Mouse (Mus musculus): ENCODE measurements around the gene Cdsn.

Cdsn gene

GRCm38 (mm10) chr17:35537421-35537820 lies 14.5 kb upstream of the Cdsn start:
- no peak for DNase-seq

- no peak for DNase-seq
Observed at GRCm38 (mm10) chr17:35538476-35538875, 13.5 kb upstream of the Cdsn start.

GRCm38 (mm10) chr17:35539540-35539939 lies 12.4 kb upstream of the Cdsn start:
- DNase-seq, result no peak

GRCm38 (mm10) chr17:35542761-35543411 lies 9.0 kb upstream of the Cdsn start:
- DNase-seq, result no peak

DNA sequence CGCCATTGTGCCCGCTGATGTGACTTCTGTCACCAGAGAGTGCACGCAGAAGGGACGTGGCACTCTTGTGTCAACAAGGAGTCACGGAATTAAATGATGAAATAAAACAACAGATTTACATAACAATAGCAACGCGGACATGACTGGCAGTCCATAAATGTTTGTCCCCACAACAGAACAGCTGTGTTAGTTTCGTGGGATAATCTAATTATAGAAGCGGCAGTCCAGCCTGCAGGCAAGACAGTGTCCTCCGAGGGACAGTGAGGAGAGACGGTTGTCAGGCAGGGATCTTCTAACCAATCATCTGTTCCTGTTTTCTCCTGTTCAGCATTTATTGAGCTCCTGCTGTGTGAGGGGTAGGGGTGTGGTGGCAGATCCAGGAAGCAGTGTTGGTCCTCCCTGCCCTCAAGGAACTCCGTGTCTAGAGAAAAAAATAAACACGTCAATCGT lies 8.5 kb upstream of the Cdsn start:
- no peak for DNase-seq

GRCm38 (mm10) chr17:35544001-35544400 lies 7.9 kb upstream of the Cdsn start:
- DNase-seq, result no peak

- DNase-seq, result peak; percentile 81 to 85
Observed at GRCm38 (mm10) chr17:35544680-35545079, 7.2 kb upstream of the Cdsn start.

- peak in 1 of 2 experiments; percentile 33 for DNase-seq
Observed at GRCm38 (mm10) chr17:35547465-35547864, 4.5 kb upstream of the Cdsn start.

DNA sequence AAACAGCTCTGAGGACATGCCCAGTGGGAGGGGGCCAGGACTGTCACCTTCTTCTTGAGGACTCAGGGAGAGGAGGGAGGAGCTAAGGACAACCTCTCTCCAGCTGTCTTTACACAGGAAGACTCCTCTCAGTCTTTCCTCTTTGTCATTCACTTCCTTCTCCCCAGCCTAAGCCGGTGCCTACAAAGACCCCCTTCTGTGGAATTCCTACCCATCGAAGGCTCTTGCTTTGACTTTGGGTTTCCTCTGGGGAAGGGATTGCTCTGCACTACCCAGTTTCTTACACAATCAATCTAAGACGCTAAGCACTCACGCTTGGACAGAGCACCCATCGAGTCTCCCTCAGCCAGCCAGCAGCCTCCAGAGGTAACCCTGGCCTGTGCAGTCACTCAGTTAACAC lies 3.3 kb upstream of the Cdsn start:
- DNase-seq, result no peak

- DNase-seq, result peak; percentile 94 to 95
Observed at GRCm38 (mm10) chr17:35549437-35550142, 2.3 kb upstream of the Cdsn start.

DNA sequence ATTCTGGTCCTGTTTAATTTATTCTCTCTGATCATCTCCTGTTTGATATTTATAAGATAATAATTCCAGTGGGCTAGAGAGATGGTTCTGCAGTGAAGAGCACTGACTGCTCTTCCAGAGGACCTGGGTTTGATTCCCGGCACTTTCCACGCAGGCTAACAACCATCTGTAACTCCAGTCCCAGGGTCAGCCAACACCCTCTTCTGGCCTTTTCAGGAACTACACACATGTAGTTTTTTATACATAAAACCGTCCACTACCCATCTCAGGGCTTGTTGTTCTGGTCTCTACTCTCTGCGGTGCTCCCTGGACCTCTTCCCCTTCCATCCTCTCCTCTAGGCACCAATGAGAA lies 1.8 kb upstream of the Cdsn start:
- DNase-seq, result no peak

GRCm38 (mm10) chr17:35550871-35551270 lies 1.1 kb upstream of the Cdsn start:
- DNase-seq, result no peak

GRCm38 (mm10) chr17:35554321-35554720 lies 2.4 kb downstream of the Cdsn start:
- no peak for DNase-seq

- DNase-seq, result no peak
Observed at GRCm38 (mm10) chr17:35554761-35555397, 3.0 kb downstream of the Cdsn start.

- no peak for DNase-seq
Observed at GRCm38 (mm10) chr17:35556186-35556765, 4.3 kb downstream of the Cdsn start.

DNA sequence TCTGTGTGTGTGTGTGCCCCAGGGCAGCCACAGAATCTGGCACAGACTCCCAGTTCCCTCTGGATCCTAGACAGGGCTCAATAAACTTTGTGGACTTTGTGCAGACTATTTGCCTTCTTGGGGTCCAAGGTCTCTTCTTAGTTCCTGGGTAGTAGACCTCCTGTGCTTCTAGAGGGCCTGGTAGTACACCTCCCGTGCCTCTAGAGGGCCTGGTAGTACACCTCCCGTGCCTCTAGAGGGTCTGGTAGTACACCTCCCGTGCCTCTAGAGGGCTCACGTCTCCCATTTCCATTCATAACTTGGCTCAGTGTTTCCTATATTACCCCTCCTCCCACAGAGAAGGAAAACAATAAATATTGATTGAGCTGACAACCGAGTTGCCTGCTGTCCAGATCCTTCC lies 4.9 kb downstream of the Cdsn start:
- peak; percentile 63 to 81 for DNase-seq

GRCm38 (mm10) chr17:35557351-35557750 lies 5.4 kb downstream of the Cdsn start:
- no peak for DNase-seq

DNA sequence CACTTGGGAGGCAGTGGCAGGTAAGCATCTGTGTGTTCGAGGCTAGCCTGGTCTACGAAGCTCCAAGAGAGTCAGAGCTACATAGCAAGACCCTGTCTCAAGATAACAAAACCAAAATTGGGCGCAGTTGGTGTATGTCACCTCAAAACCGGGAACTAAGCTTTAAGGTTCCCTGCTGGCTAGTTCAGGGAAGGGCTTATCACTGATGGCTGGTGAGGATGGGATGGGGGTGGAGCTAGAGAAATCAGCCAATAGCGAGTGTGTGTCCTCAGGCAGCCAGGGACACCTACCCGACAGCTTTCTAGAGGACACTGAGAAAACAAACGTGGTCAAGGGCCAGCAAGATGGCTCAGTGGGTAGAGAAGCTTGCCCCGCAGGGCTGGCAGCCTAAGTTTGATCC lies 6.3 kb downstream of the Cdsn start:
- no peak for DNase-seq

- DNase-seq, result no peak
Observed at GRCm38 (mm10) chr17:35567150-35567549, 15.2 kb downstream of the Cdsn start, which contains the start of gene 2300002M23Rik. Gene 2300002M23Rik, plus strand, starts transcription at chr17:35567450.

GRCm38 (mm10) chr17:35567767-35568166 lies 15.8 kb downstream of the Cdsn start:
- DNase-seq, result no peak

DNA sequence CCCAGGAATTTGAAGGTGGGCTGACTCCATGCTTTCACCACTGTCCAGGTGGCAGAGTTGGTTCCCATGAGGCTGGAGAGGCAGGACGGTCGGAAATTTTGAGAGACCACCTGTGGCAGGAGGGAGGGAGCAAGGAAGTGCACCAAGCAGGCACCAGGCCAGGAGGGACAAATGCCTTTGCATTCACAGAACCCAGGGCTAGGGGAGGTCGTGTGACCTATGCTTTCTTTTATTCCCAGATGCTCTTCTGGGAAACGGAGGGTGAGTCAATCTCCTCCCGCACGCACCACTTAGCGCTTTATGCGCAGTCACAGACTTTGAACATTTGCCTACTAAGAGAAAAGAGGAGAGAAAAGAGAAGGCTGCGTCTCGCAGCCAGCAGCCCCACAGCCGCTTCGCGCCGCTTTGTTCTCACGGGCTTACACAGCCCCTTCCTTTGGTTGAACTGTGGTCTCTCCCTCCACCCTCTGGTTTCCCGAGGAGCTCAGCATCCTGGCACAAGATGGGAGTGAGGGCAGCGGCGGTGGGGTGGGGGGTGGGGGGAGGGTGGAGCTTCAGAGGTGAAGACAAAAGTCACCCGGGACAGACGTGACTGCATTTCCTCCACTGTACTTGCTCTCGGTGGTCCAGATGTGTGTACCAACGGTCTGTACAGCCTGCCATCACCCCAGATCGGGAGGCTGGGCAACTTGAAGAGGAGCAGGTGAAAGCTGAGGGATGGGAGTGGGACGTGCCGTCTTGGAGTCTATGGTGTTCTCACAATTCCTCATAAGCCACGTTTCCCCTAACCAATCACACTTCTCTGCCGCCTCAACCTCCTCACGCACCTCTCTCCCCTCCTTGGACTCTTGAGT lies 17.4 kb downstream of the Cdsn start:
- no peak for DNase-seq

DNA sequence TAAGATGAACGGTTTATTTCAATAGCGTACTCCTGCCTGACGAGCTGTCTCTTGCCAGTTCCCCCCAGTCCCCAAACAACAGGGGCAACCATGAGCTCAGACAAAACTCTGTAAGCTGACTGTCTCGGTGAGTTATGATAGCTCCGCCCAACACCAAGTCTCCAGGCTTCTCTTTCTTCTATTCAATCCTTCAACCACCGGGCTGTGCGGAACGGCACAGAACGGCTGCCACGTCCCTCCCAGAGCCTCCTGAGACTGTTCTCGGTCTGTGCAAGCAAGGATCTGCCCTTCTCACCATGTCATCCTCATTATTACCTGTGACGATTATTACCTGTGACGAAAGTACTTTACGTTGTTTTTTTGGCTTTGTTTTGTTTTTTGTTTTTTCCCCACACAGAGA lies 18.9 kb downstream of the Cdsn start:
- no peak for DNase-seq

DNA sequence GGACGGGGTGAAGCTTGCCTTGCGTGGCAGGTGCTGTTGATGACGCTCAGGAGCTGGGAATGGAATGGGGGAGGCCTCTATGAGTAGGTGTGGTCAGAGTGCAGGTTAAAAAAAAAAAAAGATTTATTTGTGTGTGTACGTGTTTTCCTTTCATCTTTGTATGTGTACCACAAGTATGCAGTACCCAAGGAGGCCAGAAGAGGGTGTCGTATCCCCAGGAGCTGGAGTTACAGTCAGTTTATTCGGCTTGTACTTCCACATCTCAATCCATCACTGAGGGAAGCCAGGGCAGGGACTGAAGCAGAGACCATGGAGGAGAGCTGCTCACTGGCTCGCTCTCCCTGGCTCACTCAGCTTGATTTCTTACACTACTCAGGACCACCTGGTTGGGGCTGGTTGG lies 19.5 kb downstream of the Cdsn start:
- no peak for DNase-seq
